Mouse (Mus musculus) myocyte (in vitro differentiated cells): ENCODE measurements at regions not wholly inside any gene's neighbourhood (a gene's known extent, or its start where the extent isn't known, plus 50 kb on each side); places are given as distances from the start of the nearest gene placed in this dataset.

Experiments
- H3K27me3 ChIP-seq: one replicate; pipeline ENCODE4 v1.6.1; 2011; ENCODE audit not compliant: control insufficient read depth, insufficient read depth, insufficient read length
- H3K36me3 ChIP-seq: one replicate; pipeline ENCODE4 v1.6.1; 2011; ENCODE audit not compliant: control insufficient read depth, insufficient read depth
- H3K4me2 ChIP-seq: one replicate; pipeline ENCODE4 v1.6.1; 2011; ENCODE audit warnings: low read depth, control low read depth
- H3K4me3 ChIP-seq: one replicate; pipeline ENCODE4 v1.5.1; 2011; ENCODE audit warnings: mild to moderate bottlenecking, control low read depth, moderate library complexity
- H3K79me2 ChIP-seq: one replicate; pipeline ENCODE4 v1.6.1; 2011; ENCODE audit not compliant: control insufficient read depth, insufficient read depth
- H3ac ChIP-seq: one replicate; pipeline ENCODE4 v1.6.1; 2011; ENCODE audit not compliant: control insufficient read depth, insufficient read length
- CEBPB ChIP-seq: IDR thresholded peaks from 2 replicates; pipeline ENCODE4 v1.6.1; 2011; ENCODE audit warnings: mild to moderate bottlenecking, moderate library complexity; ENCODE audit not compliant: poor library complexity, insufficient read depth, severe bottlenecking
- E2F4 ChIP-seq: IDR thresholded peaks from one replicate; pipeline ENCODE4 v1.6.1; 2011; ENCODE audit warnings: mild to moderate bottlenecking, control low read depth, moderate library complexity; ENCODE audit not compliant: insufficient read depth
- MAX ChIP-seq: IDR thresholded peaks from one replicate; pipeline ENCODE4 v1.6.1; 2011; ENCODE audit warnings: low read depth, mild to moderate bottlenecking, control low read depth
- MYOD1 ChIP-seq, 3 experiments: IDR thresholded peaks; one replicate each; pipeline ENCODE4 v1.6.1; 2011; ENCODE audit warnings: control low read depth in 2 of 3, low read depth in 2 of 3, mild to moderate bottlenecking in 2 of 3, moderate library complexity in 1 of 3; ENCODE audit not compliant: insufficient read length in 2 of 3, control insufficient read depth in 1 of 3
- MYOG ChIP-seq, 3 experiments: IDR thresholded peaks; one replicate each; pipeline ENCODE4 v1.6.1; 2011; ENCODE audit warnings: control low read depth in 2 of 3, low read depth in 2 of 3, mild to moderate bottlenecking in 2 of 3; ENCODE audit not compliant: insufficient read length in 2 of 3, control insufficient read depth in 1 of 3, insufficient read depth in 1 of 3
- POLR2A ChIP-seq: IDR thresholded peaks from one replicate; pipeline ENCODE4 v1.6.1; 2011; ENCODE audit warnings: low read depth, mild to moderate bottlenecking, control low read depth, moderate library complexity; ENCODE audit not compliant: insufficient read length
- POLR2AphosphoS2 ChIP-seq: IDR thresholded peaks from one replicate; pipeline ENCODE4 v1.6.1; 2011; ENCODE audit warnings: low read depth, control low read depth; ENCODE audit not compliant: insufficient read length
- REST ChIP-seq: IDR thresholded peaks from one replicate; pipeline ENCODE4 v1.6.1; 2011; ENCODE audit warnings: mild to moderate bottlenecking, control low read depth, moderate library complexity; ENCODE audit not compliant: insufficient read depth, insufficient read length
- SRF ChIP-seq: IDR thresholded peaks from one replicate; pipeline ENCODE4 v1.6.1; 2011; ENCODE audit warnings: low read depth; ENCODE audit not compliant: control insufficient read depth, insufficient read length
- TCF12 ChIP-seq: IDR thresholded peaks from one replicate; pipeline ENCODE4 v1.6.1; 2011; ENCODE audit warnings: mild to moderate bottlenecking, control low read depth; ENCODE audit not compliant: poor library complexity, insufficient read depth, severe bottlenecking
- TCF3 ChIP-seq: IDR thresholded peaks from one replicate; pipeline ENCODE4 v1.6.1; 2011; ENCODE audit warnings: low read depth, control low read depth; ENCODE audit not compliant: insufficient read length
- USF1 ChIP-seq: IDR thresholded peaks from one replicate; pipeline ENCODE4 v1.6.1; 2011; ENCODE audit warnings: low read depth, mild to moderate bottlenecking, control low read depth, moderate library complexity

GRCm38 (mm10) chr10:68893100-68893841 lies 169.8 kb downstream of the Tmem26 start:
- H3K36me3 ChIP-seq: no peaks in the 10 kb centered on the region
- no peaks in the 10 kb centered on the region for H3K79me2 ChIP-seq
- no peak overlapping the region for H3K4me3 ChIP-seq
- H3ac ChIP-seq: no peak overlapping the region
- no peak overlapping the region for H3K4me2 ChIP-seq
- TF ChIP-seq E2F4 (no peak), MYOD1 (IDR thresholded peaks at IDR 0.05; ENCODE audit: control insufficient read depth in 1 of 3, insufficient read length in 2 of 3, low read depth in 2 of 3) (no peak), SRF (no peak), TCF12 (no peak), USF1 (no peak), TCF3 (no peak), POLR2AphosphoS2 (no peak), POLR2A (no peak), CEBPB (no peak), MAX (no peak), MYOG (IDR thresholded peaks at IDR 0.05; ENCODE audit: control insufficient read depth in 1 of 3, insufficient read depth in 1 of 3, insufficient read length in 2 of 3, low read depth in 2 of 3) (no peak), REST (no peak)
- H3K27me3 ChIP-seq: no peaks in the 10 kb centered on the region

DNA sequence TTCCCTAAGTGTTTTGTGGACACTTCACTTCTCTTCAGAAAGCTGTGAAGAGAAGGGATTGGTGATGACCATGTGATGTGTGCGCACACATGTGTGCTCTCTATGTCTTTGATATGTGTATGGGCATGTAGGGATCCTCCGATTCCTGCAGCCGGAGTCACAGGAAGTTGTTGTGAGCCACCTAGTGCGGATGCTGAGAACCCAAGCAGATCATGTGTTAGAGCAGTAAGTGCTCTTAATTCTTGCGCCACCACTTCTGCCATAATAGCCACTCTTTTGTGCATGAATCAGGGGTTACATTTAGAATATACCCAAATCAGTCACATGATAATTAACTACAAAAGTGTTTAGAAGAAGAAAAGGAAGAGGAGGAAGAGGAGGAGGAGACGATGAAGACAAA lies 170.7 kb downstream of the Tmem26 start:
- no peaks in the 10 kb centered on the region for H3K79me2 ChIP-seq
- no peak overlapping the region for H3K4me3 ChIP-seq
- no peaks in the 10 kb centered on the region for H3K27me3 ChIP-seq
- H3K4me2 ChIP-seq: no peak overlapping the region
- TF ChIP-seq MYOD1 (IDR thresholded peaks at IDR 0.05; ENCODE audit: control insufficient read depth in 1 of 3, insufficient read length in 2 of 3, low read depth in 2 of 3): no peak
- TF ChIP-seq CEBPB: no peak
- TF ChIP-seq POLR2AphosphoS2: no peak
- TF ChIP-seq USF1: no peak
- TF ChIP-seq POLR2A: no peak
- TF ChIP-seq SRF: no peak
- no peak for TF ChIP-seq TCF3
- TF ChIP-seq REST: no peak
- no peak for TF ChIP-seq TCF12
- TF ChIP-seq E2F4: no peak
- H3ac ChIP-seq: no peak overlapping the region
- H3K36me3 ChIP-seq: no peaks in the 10 kb centered on the region

GRCm38 (mm10) chr10:68897524-68897923 lies 174.1 kb downstream of the Tmem26 start:
- H3K27me3 ChIP-seq: no peaks in the 10 kb centered on the region
- H3K36me3 ChIP-seq: no peaks in the 10 kb centered on the region
- H3K4me3 ChIP-seq: no peak overlapping the region
- H3K4me2 ChIP-seq: no peak overlapping the region
- no peaks in the 10 kb centered on the region for H3K79me2 ChIP-seq
- no peak for TF ChIP-seq MYOD1 (IDR thresholded peaks at IDR 0.05; ENCODE audit: control insufficient read depth in 1 of 3, insufficient read length in 2 of 3, low read depth in 2 of 3)
- no peak for TF ChIP-seq MAX
- no peak for TF ChIP-seq POLR2AphosphoS2
- no peak for TF ChIP-seq CEBPB
- no peak for TF ChIP-seq E2F4
- no peak for TF ChIP-seq SRF
- no peak overlapping the region for H3ac ChIP-seq

DNA sequence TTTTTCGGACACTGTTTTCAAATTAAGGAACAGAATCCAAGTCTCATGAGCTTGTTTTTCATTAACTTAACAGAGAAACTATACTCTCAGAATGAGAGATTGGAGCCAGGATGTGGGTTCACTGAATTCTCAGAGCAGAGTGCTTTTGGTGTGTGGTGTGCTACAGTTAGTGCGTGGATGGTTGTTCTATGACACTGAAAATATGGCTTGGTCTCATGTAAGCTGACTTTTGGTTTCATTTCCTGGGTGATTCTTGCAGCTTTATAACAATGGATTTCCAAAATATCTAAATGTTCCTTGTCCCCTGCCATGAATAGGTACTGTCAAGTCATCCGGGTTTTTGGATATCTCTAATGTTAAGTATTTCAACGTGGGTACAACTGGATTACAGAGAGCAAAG lies 177.7 kb downstream of the Tmem26 start:
- TF ChIP-seq MYOD1 (IDR thresholded peaks at IDR 0.05; ENCODE audit: control insufficient read depth in 1 of 3, insufficient read length in 2 of 3, low read depth in 2 of 3): no peak
- no peak for TF ChIP-seq CEBPB
- TF ChIP-seq POLR2AphosphoS2: no peak
- no peak for TF ChIP-seq TCF3
- TF ChIP-seq POLR2A: no peak
- H3K4me3 ChIP-seq: no peak overlapping the region
- H3ac ChIP-seq: no peak overlapping the region
- H3K27me3 ChIP-seq: no peaks in the 10 kb centered on the region
- no peaks in the 10 kb centered on the region for H3K79me2 ChIP-seq
- no peak overlapping the region for H3K4me2 ChIP-seq
- H3K36me3 ChIP-seq: no peaks in the 10 kb centered on the region

DNA sequence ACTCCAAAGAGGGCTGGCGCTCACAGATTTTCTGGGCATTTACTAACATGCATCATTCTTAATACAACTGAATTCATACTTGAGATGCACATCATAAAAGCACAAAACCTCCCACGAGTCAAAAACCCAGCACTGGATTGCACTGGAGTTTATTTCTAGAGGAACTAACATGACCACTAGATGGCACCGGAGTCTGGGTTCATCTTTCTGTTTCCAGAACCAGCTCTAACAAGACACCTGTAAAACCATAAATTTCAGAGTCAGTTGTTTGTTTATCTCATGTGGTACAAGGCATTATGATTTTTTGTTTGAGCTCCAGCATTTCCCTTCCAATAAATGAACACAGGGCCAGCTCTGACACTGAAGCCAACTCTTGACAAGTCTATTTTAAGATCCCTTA lies 179.2 kb downstream of the Tmem26 start:
- TF ChIP-seq USF1 (no peak), SRF (no peak), TCF3 (no peak), REST (no peak), POLR2AphosphoS2 (no peak), MYOG (IDR thresholded peaks at IDR 0.05; ENCODE audit: control insufficient read depth in 1 of 3, insufficient read depth in 1 of 3, insufficient read length in 2 of 3, low read depth in 2 of 3) (no peak), TCF12 (no peak)
- H3K79me2 ChIP-seq: no peaks in the 10 kb centered on the region
- no peaks in the 10 kb centered on the region for H3K36me3 ChIP-seq
- no peak overlapping the region for H3K4me2 ChIP-seq
- no peak overlapping the region for H3K4me3 ChIP-seq
- no peaks in the 10 kb centered on the region for H3K27me3 ChIP-seq
- H3ac ChIP-seq: no peak overlapping the region
